Mouse (Mus musculus): ENCODE measurements at regions not wholly inside any gene's neighbourhood (a gene's known extent, or its start where the extent isn't known, plus 50 kb on each side); places are given as distances from the start of the nearest gene placed in this dataset.

- TF ChIP-seq CTCF (IDR thresholded peaks at IDR 0.05; ENCODE audit: insufficient read depth, low read length), result no peak
- no peak for TF ChIP-seq POLR2A (IDR thresholded peaks at IDR 0.05; ENCODE audit: borderline replicate concordance, extremely low read depth, low read depth, low read length)
Observed at GRCm38 (mm10) chr16:21001126-21001525, 152.7 kb downstream of the Teddm3 start.

Measured in lung, adult 2 months (tissue).